Mouse (Mus musculus) liver, embryonic 15.5 days (tissue): ENCODE measurements around the gene Mien1. TPM values are rescaled to one million over a fixed set of nuclear protein-coding genes. Genes with fewer than 3 reads are reported as not detected.

Experiments
- ATAC-seq: fragments of 200-750 bp; cut with Nextera tagmentation; 2 replicates; pipeline ENCODE4 v1.8.0; 2017; ENCODE audit warnings: moderate number of reproducible peaks, mild to moderate bottlenecking, moderate library complexity; ENCODE audit not compliant: insufficient read depth
- H3K27ac ChIP-seq: fragments of 300-500 bp; sonication (generic); replicated peaks from 2 replicates; pipeline ENCODE4 v1.5.1; 2015; ENCODE audit warnings: mild to moderate bottlenecking, inconsistent platforms
- H3K27me3 ChIP-seq: fragments of 300-500 bp; sonication (generic); 2 replicates; pipeline ENCODE4 v1.6.1; 2015; ENCODE audit warnings: mild to moderate bottlenecking, inconsistent platforms
- H3K36me3 ChIP-seq: fragments of 300-500 bp; sonication (generic); replicated peaks from 2 replicates; pipeline ENCODE4 v1.6.1; 2015; ENCODE audit warnings: moderate library complexity, mild to moderate bottlenecking, inconsistent platforms
- H3K4me1 ChIP-seq: fragments of 300-500 bp; sonication (generic); replicated peaks from 2 replicates; pipeline ENCODE4 v1.6.1; 2015; ENCODE audit warnings: inconsistent platforms
- H3K4me2 ChIP-seq: fragments of 300-500 bp; sonication (generic); 2 replicates; pipeline ENCODE4 v1.6.1; 2015; ENCODE audit warnings: moderate library complexity, mild to moderate bottlenecking, inconsistent platforms
- H3K4me3 ChIP-seq: fragments of 300-500 bp; sonication (generic); replicated peaks from 2 replicates; pipeline ENCODE4 v1.5.1; 2015; ENCODE audit warnings: mild to moderate bottlenecking, inconsistent platforms
- H3K9ac ChIP-seq: fragments of 300-500 bp; sonication (generic); 2 replicates; pipeline ENCODE4 v1.6.1; 2015; ENCODE audit warnings: moderate library complexity, mild to moderate bottlenecking, inconsistent platforms
- H3K9me3 ChIP-seq: fragments of 300-500 bp; sonication (generic); replicated peaks from 2 replicates; pipeline ENCODE4 v1.6.1; 2016; ENCODE audit warnings: inconsistent platforms
- WGBS: fragments of 180-500 bp; shearing (Covaris S2); methylation state at CpG from one replicate; pipeline ENCODE4 v1.1.7; 2015; ENCODE audit warnings: mixed read lengths; ENCODE audit not compliant: insufficient replicate concordance; 5-methylcytosine and 5-hydroxymethylcytosine counted together
- polyA plus RNA-seq: library from polyadenylated mRNA; unstranded; fragments of >200 nt; fragmentation: Nextera tagmentation; extraction: Ambion mirVana; gene quantifications from 2 replicates; pipeline ENCODE4 v1.2.1, GENCODE M21; 2015

The Mien1 gene
- polyA plus RNA-seq, 1 experiment from 2014 or later = 57.2 TPM

DNA sequence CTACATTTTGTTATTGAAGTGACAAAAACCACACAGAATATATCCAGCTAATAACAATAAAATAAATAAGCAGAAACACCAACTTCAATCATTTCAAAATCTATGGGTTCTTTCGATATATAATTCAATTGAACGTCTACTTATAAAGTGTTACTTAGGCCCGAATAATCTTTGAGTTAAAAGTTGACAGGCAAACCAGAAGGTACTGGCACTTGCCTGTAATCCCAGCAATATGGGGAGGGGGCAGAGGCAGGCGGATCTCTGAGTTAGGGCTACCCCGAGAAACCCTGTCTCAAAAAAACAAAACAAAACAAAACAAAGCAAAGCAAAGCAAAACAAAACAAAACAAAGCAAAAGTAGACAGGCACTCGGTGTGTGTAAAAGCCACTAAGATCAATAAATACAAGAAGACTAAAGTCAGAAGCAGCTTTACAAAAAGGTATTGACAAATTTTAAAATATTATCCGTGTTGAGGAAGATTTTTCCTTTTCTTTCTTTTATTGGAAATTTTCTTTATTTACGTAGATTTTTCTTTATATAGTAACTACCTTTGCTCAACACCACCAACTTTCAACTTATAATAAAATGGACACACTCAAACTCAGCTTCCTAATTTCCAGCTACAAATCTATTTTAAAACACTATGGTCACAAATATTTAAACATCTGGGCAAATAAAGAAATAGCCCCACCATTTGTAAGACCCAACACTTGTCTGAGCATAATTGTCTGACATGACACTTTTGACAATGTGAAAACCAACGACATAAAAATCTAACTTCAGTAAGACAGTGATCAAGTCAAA, 37.0 kb upstream of the Mien1 start:
- no peak for ATAC-seq
- WGBS = 60% methylated on average over 9 of the region's 9 CpGs
- peaks cover 3% of the 10 kb centered on the region; the same call in 1 of the 2 replicates for H3K27me3 ChIP-seq
- H3K4me1 ChIP-seq = no peaks in the 10 kb centered on the region
- no peaks in the 10 kb centered on the region for H3K36me3 ChIP-seq
- H3K27ac ChIP-seq = no peak overlapping the region
- H3K4me2 ChIP-seq = no peak overlapping the region
- no peak overlapping the region for H3K9ac ChIP-seq
- no peaks in the 10 kb centered on the region for H3K9me3 ChIP-seq
- no peak overlapping the region for H3K4me3 ChIP-seq

DNA sequence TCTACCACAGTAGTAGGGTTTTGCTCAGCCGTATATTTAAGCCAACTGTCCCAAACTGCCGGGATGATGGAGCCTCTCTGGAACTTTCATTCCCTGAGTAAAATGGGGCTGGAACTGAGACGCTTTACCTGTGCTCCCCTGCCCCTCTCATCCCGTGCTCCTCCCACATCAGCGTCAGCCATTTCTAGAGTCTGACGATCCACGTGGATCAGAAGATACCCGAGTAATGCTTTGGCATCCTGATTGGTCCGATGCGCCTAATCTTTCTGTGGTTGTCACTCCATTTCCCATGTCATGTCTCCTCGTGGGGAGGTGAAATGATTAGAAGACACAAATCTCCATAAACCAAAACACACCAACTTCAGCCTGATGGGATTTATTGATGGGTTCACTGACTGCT, 36.2 kb upstream of the Mien1 start:
- Histone ChIP-seq H3K4me1 (no peaks in the 10 kb centered on the region), H3K27me3 (peaks cover 3% of the 10 kb centered on the region; the same call in 1 of the 2 replicates), H3K4me2 (no peak overlapping the region), H3K9ac (no peak overlapping the region), H3K27ac (no peak overlapping the region), H3K9me3 (no peaks in the 10 kb centered on the region), H3K4me3 (no peak overlapping the region), H3K36me3 (no peaks in the 10 kb centered on the region)
- ATAC-seq = no peak
- WGBS = 66% methylated on average over 11 of the region's 11 CpGs

- H3K9me3 ChIP-seq = no peaks in the 10 kb centered on the region
- no peak overlapping the region for H3K9ac ChIP-seq
- H3K4me2 ChIP-seq = no peak overlapping the region
- no peaks in the 10 kb centered on the region for H3K36me3 ChIP-seq
- no peaks in the 10 kb centered on the region for H3K4me1 ChIP-seq
- 37% methylated on average over 8 of the region's 8 CpGs for WGBS
- H3K27me3 ChIP-seq = peaks cover 6% of the 10 kb centered on the region; the same call in 1 of the 2 replicates
- no peak for ATAC-seq
- no peak overlapping the region for H3K4me3 ChIP-seq
- no peak overlapping the region for H3K27ac ChIP-seq
Observed at GRCm38 (mm10) chr11:98473916-98474479, 35.2 kb upstream of the Mien1 start.

DNA sequence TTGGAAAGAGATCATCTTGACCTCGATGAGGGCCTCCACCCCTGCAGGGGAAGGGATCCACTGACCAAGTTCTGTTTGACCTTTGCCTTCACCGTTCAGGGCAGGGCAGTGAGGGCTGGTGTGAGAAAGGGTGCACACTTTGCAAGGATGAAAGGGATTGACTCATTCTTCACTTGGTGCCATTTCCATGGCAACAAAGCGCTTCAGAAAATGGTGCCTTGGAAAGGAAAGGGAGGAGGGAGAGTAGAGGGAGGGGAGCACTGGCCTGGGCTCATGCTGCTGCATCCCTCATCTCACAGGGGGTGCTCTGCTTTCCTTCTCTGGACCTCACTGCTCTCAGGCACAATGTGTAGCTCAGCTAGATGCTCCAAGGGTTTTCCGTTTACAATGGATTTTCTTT, 33.9 kb upstream of the Mien1 start:
- H3K9ac ChIP-seq = no peak overlapping the region
- no peaks in the 10 kb centered on the region for H3K4me1 ChIP-seq
- H3K4me2 ChIP-seq = no peak overlapping the region
- H3K27ac ChIP-seq = no peak overlapping the region
- H3K9me3 ChIP-seq = no peaks in the 10 kb centered on the region
- no peak overlapping the region for H3K4me3 ChIP-seq
- peaks cover 6% of the 10 kb centered on the region; the same call in 1 of the 2 replicates for H3K27me3 ChIP-seq
- ATAC-seq = no peak
- WGBS = 55% methylated on average over 4 of the region's 4 CpGs
- no peaks in the 10 kb centered on the region for H3K36me3 ChIP-seq

GRCm38 (mm10) chr11:98470795-98471194, 32.0 kb upstream of the Mien1 start:
- ATAC-seq = no peak
- Histone ChIP-seq H3K36me3 (no peaks in the 10 kb centered on the region), H3K27ac (no peak overlapping the region), H3K4me3 (no peak overlapping the region), H3K4me1 (no peaks in the 10 kb centered on the region), H3K9me3 (no peaks in the 10 kb centered on the region), H3K27me3 (peaks cover 7% of the 10 kb centered on the region), H3K4me2 (no peak overlapping the region), H3K9ac (no peak overlapping the region)
- WGBS = 40% methylated on average over 6 of the region's 6 CpGs

- H3K9me3 ChIP-seq = no peaks in the 10 kb centered on the region
- H3K4me3 ChIP-seq = no peak overlapping the region
- H3K4me2 ChIP-seq = no peak overlapping the region
- no peak overlapping the region for H3K9ac ChIP-seq
- H3K4me1 ChIP-seq = no peaks in the 10 kb centered on the region
- H3K36me3 ChIP-seq = no peaks in the 10 kb centered on the region
- 50% methylated on average over 22 of the region's 22 CpGs for WGBS
- no peak for ATAC-seq
- H3K27me3 ChIP-seq = peaks cover 12% of the 10 kb centered on the region
- no peak overlapping the region for H3K27ac ChIP-seq
Observed at GRCm38 (mm10) chr11:98469761-98470714, 31.2 kb upstream of the Mien1 start.

DNA sequence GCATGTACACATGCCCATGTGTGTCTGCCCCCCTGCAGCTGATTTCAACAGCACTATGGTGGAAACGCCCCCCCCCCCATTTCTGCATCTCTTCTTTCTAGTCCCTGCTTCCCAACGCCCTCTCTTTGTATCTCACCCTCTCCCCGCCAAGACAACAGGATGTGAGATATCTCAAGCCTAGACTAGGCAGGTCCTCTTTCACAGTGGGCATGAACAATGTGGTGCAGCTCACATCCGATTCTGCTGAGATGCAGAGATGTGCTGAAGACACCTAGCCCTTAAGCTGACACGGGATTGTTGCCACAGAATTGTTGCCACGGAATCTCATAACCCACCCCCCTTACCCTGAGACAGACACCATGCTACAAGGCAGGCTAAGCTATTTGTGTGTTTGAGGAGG, 25.7 kb upstream of the Mien1 start:
- Histone ChIP-seq H3K9ac (no peak overlapping the region), H3K4me2 (no peak overlapping the region), H3K36me3 (no peaks in the 10 kb centered on the region), H3K27ac (no peak overlapping the region), H3K4me3 (no peak overlapping the region), H3K4me1 (no peaks in the 10 kb centered on the region), H3K9me3 (no peaks in the 10 kb centered on the region), H3K27me3 (peaks cover 35% of the 10 kb centered on the region)
- no peak for ATAC-seq
- 45% methylated on average over 6 of the region's 6 CpGs for WGBS

DNA sequence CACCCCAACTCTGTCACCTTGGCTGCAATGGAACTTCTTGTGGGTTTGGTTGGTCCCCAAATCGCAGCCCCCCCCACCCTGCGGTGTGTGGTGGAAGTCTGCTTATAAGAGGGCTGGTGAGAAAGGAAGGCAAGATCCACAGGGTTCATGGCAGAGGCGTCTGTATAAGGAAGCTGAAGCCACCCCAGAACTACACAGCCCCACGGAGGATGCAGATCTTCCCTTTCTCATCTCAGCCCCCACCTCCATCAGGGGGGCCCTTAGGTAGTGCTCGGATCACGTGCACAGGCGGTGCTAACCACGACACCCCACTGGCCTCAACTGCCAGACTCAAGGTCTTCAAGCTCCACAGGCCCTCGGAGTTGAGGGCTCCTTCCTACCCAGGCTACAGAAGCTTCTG, 25.1 kb upstream of the Mien1 start:
- Histone ChIP-seq H3K4me2 (no peak overlapping the region), H3K4me1 (no peaks in the 10 kb centered on the region), H3K27me3 (peaks cover 41% of the 10 kb centered on the region), H3K36me3 (no peaks in the 10 kb centered on the region), H3K9me3 (no peaks in the 10 kb centered on the region), H3K27ac (no peak overlapping the region), H3K4me3 (no peak overlapping the region), H3K9ac (no peak overlapping the region)
- 61% methylated on average over 9 of the region's 9 CpGs for WGBS
- ATAC-seq = no peak

DNA sequence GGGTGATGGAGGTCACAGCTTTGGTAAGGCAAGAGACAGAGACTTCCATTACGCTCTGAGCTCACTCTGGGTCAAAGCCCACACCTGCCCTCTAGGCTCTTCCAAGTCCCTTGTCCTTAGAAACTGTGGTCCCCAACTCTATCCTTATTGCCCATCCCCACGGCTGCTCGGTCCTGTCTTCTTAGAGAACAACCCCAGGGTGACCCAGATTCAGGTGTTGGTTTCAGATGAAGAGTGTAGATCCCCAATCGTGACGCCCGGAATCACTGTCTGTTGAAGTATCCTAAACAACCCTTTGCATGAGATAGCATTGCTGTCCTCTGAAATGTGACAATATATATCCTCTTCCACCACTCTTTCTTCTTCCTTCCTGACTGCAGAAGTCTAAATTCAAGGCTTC, 23.5 kb upstream of the Mien1 start:
- H3K36me3 ChIP-seq = no peaks in the 10 kb centered on the region
- no peak overlapping the region for H3K4me2 ChIP-seq
- no peak for ATAC-seq
- no peak overlapping the region for H3K9ac ChIP-seq
- peaks cover 58% of the 10 kb centered on the region for H3K27me3 ChIP-seq
- H3K4me3 ChIP-seq = no peak overlapping the region
- WGBS = 73% methylated on average over 6 of the region's 6 CpGs
- peaks cover 11% of the 10 kb centered on the region for H3K4me1 ChIP-seq
- H3K9me3 ChIP-seq = no peaks in the 10 kb centered on the region
- no peak overlapping the region for H3K27ac ChIP-seq

DNA sequence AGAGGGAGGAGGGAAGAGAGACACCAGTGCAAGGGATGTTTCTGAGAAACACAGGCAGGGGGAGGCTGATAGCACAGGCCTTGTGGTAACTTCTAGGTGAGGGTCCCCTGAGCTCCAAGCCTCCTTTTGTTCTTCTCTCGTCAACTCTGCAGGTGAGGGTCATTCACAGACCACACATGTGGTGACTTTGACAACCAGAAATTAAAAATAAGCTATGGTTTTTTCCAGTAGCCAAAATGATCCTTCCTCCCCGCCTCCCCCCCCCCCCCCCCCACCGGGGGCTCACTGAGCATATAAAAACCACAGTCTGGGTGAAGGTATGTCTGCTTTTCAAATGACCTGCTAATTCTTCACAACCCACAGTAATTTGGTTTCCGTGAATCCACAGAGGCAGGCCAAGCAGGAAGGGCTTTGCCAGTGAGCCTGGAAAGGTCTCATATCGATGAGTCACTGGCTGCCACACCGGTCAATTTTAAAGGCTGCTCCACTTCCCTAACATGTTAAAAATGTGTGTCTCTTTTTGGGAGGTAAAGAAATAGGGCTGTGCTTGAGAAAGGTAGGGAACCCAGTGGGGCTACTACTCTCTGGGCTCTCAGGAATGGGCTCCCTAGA, 22.4 kb upstream of the Mien1 start:
- peaks cover 67% of the 10 kb centered on the region for H3K27me3 ChIP-seq
- peaks cover 15% of the 10 kb centered on the region for H3K4me1 ChIP-seq
- H3K9me3 ChIP-seq = no peaks in the 10 kb centered on the region
- no peaks in the 10 kb centered on the region for H3K36me3 ChIP-seq
- H3K27ac ChIP-seq = no peak overlapping the region
- H3K4me3 ChIP-seq = no peak overlapping the region
- WGBS = 31% methylated on average over 6 of the region's 6 CpGs
- H3K9ac ChIP-seq = no peak overlapping the region
- no peak overlapping the region for H3K4me2 ChIP-seq
- no peak for ATAC-seq

DNA sequence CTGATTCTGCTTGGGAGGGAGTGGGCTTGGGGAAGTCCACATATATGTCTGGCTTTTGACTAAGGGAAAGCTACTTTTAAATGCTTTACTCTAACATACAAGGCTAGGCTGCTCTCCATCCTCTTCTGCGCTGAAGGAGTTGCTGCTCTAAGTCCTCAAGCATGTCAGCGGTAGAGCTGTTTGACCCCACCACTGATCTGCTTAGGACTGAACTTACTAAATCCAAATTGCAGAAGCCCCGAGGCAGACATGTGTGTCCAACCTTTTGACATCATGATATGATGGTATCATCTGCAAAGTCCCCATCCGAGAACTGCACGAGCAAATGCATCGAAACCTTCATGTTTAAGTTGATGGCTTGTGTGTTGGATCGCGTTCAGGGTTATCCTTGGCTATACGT, 21.1 kb upstream of the Mien1 start:
- 71% methylated on average over 9 of the region's 9 CpGs for WGBS
- Histone ChIP-seq H3K27ac (no peak overlapping the region), H3K9me3 (no peaks in the 10 kb centered on the region), H3K27me3 (peaks cover 66% of the 10 kb centered on the region), H3K4me1 (peaks cover 15% of the 10 kb centered on the region), H3K4me3 (no peak overlapping the region), H3K4me2 (no peak overlapping the region), H3K9ac (no peak overlapping the region), H3K36me3 (peaks cover 3% of the 10 kb centered on the region; the same call in 1 of the 2 replicates)
- ATAC-seq = no peak
